Mouse (Mus musculus): ENCODE measurements around the gene Nup37.

Nup37 gene

GRCm38 (mm10) chr10:88225421-88225820, 78.6 kb downstream of the Nup37 start:
- in situ Hi-C loops (cut with MboI, MseI): no loop called here

GRCm38 (mm10) chr10:88227962-88228361, 81.2 kb downstream of the Nup37 start:
- in situ Hi-C loops (cut with MboI, MseI): no loop called here
